Mouse (Mus musculus): ENCODE measurements around the gene Cenpj.

- TF ChIP-seq EP300 (IDR thresholded peaks at IDR 0.05; ENCODE audit: low read depth) (no peak), CTCF (IDR thresholded peaks at IDR 0.05; ENCODE audit: low read depth) (no peak)
Measured at GRCm38 (mm10) chr14:56575969-56576901, 1.0 kb upstream of the Cenpj start.
